Mouse (Mus musculus): Measurements from ENCODE around the gene Cntn3. TPM values are rescaled to one million over a fixed set of nuclear protein-coding genes. Genes with fewer than 3 reads are reported as not detected.
A peak's percentile ranks its signal among the peaks of the same experiment; 100 is the strongest.

Gene Cntn3
- total RNA-seq, 2 experiments from 2014 or later: 0.81 to 1.8 TPM

- no peak for DNase-seq
These were observed 94.4 kb downstream of the Cntn3 start for GRCm38 (mm10) chr6:102478320-102479080.

- no peak for DNase-seq
These were observed 134.5 kb downstream of the Cntn3 start for GRCm38 (mm10) chr6:102438353-102438752.

GRCm38 (mm10) chr6:102427549-102427948, 145.4 kb downstream of the Cntn3 start:
- DNase-seq: no peak

GRCm38 (mm10) chr6:102421781-102422180, 151.1 kb downstream of the Cntn3 start:
- no peak for DNase-seq

GRCm38 (mm10) chr6:102388590-102388989, 184.3 kb downstream of the Cntn3 start:
- DNase-seq: no peak

- DNase-seq: no peak
These were observed 200.8 kb downstream of the Cntn3 start for GRCm38 (mm10) chr6:102372112-102372511.

GRCm38 (mm10) chr6:102363880-102364279, 209.0 kb downstream of the Cntn3 start:
- no peak for DNase-seq

GRCm38 (mm10) chr6:102363291-102363832, 209.5 kb downstream of the Cntn3 start:
- DNase-seq: no peak

GRCm38 (mm10) chr6:102332144-102332543, 240.8 kb downstream of the Cntn3 start:
- no peak for DNase-seq

- DNase-seq: no peak
These were observed 246.2 kb downstream of the Cntn3 start for GRCm38 (mm10) chr6:102326711-102327110.

- DNase-seq: no peak
These were observed 250.2 kb downstream of the Cntn3 start for GRCm38 (mm10) chr6:102322614-102323284.

- no peak for DNase-seq
These were observed 253.1 kb downstream of the Cntn3 start for GRCm38 (mm10) chr6:102319755-102320154.

GRCm38 (mm10) chr6:102282889-102283288, 290.0 kb downstream of the Cntn3 start:
- no peak for DNase-seq

GRCm38 (mm10) chr6:102231015-102231414, 341.9 kb downstream of the Cntn3 start:
- no peak for DNase-seq

GRCm38 (mm10) chr6:102186316-102186715, 386.6 kb downstream of the Cntn3 start:
- DNase-seq: no peak

- peak; percentile 7 for DNase-seq
These were observed 402.0 kb downstream of the Cntn3 start for GRCm38 (mm10) chr6:102170913-102171312.

- no peak for DNase-seq
These were observed 411.7 kb downstream of the Cntn3 start for GRCm38 (mm10) chr6:102161186-102161585.

- no peak for DNase-seq
These were observed 451.2 kb downstream of the Cntn3 start for GRCm38 (mm10) chr6:102121676-102122075.

GRCm38 (mm10) chr6:102120003-102120402, 452.9 kb downstream of the Cntn3 start:
- DNase-seq: no peak

- DNase-seq: no peak
These were observed 459.3 kb downstream of the Cntn3 start for GRCm38 (mm10) chr6:102113629-102114028.

All from adrenal gland, postnatal 10 days (tissue).